Mouse (Mus musculus): ENCODE measurements at regions not wholly inside any gene's neighbourhood (a gene's known extent, or its start where the extent isn't known, plus 50 kb on each side); places are given as distances from the start of the nearest gene placed in this dataset.

GRCm38 (mm10) chr16:50786199-50786598, 195.2 kb upstream of the Ccdc54 start:
- TF ChIP-seq HCFC1 (IDR thresholded peaks at IDR 0.05; ENCODE audit: low read depth, low read length) (no peak), CTCF (IDR thresholded peaks at IDR 0.05 in 2 of 3, conservative IDR thresholded peaks at IDR 0.05 in 1 of 3; ENCODE audit: control insufficient read depth in 1 of 3, insufficient read depth in 1 of 3, low read depth in 2 of 3, low read length in 3 of 3, poor library complexity in 1 of 3, severe bottlenecking in 1 of 3) (no peak), JUND (IDR thresholded peaks at IDR 0.05; ENCODE audit: low read depth, low read length) (no peak), UBTF (IDR thresholded peaks at IDR 0.05; ENCODE audit: borderline replicate concordance, insufficient read depth, low read depth, low read length) (no peak), MAFK (IDR thresholded peaks at IDR 0.05; ENCODE audit: borderline replicate concordance, low read depth, low read length) (no peak), RAD21 (IDR thresholded peaks at IDR 0.05; ENCODE audit: low read depth, low read length) (no peak), MEF2A (IDR thresholded peaks at IDR 0.05; ENCODE audit: extremely low read depth, insufficient replicate concordance, low read depth, low read length, poor library complexity, severe bottlenecking) (no peak)

Measured in MEL (cell line).